Mouse (Mus musculus): Measurements from ENCODE around the gene Sytl1. TPM values are rescaled to one million over a fixed set of nuclear protein-coding genes. Genes with fewer than 3 reads are reported as not detected.

Sytl1 gene
- total RNA-seq, 2 experiments from 2014 or later = 0.96 to 1.4 TPM

GRCm38 (mm10) chr4:133218745-133219144, 44.2 kb downstream of the Sytl1 start:
- no peak for ATAC-seq (replicated peaks; ENCODE audit: low FRiP score, poor library complexity, severe bottlenecking)

- ATAC-seq (replicated peaks; ENCODE audit: low FRiP score, poor library complexity, severe bottlenecking) = peak; percentile 44
These were observed 45.3 kb downstream of the Sytl1 start for GRCm38 (mm10) chr4:133217641-133218040.

GRCm38 (mm10) chr4:133213661-133214060, 49.3 kb downstream of the Sytl1 start:
- no peak for ATAC-seq (replicated peaks; ENCODE audit: low FRiP score, poor library complexity, severe bottlenecking)

- ATAC-seq (replicated peaks; ENCODE audit: low FRiP score, poor library complexity, severe bottlenecking) = no peak
These were observed 49.7 kb downstream of the Sytl1 start for GRCm38 (mm10) chr4:133213268-133213590.

GRCm38 (mm10) chr4:133212562-133213267, 50.2 kb downstream of the Sytl1 start:
- ATAC-seq (replicated peaks; ENCODE audit: low FRiP score, poor library complexity, severe bottlenecking) = peak; percentile 44; the same call in 1 of the 2 replicates

GRCm38 (mm10) chr4:133211751-133212561, 51.0 kb downstream of the Sytl1 start, which contains the start of the genes Cd164l2 and Gpr3:
TSS of gene Cd164l2 (plus strand) at chr4:133212131.
TSS of gene Gpr3 (minus strand) at chr4:133212536.
- ATAC-seq (replicated peaks; ENCODE audit: low FRiP score, poor library complexity, severe bottlenecking) = no peak

GRCm38 (mm10) chr4:133210788-133211390, 52.0 kb downstream of the Sytl1 start:
- ATAC-seq (replicated peaks; ENCODE audit: low FRiP score, poor library complexity, severe bottlenecking) = no peak

- ATAC-seq (replicated peaks; ENCODE audit: low FRiP score, poor library complexity, severe bottlenecking) = no peak
These were observed 52.7 kb downstream of the Sytl1 start for GRCm38 (mm10) chr4:133210023-133210787.

GRCm38 (mm10) chr4:133209366-133209765, 53.5 kb downstream of the Sytl1 start:
- ATAC-seq (replicated peaks; ENCODE audit: low FRiP score, poor library complexity, severe bottlenecking) = peak; percentile 66

- ATAC-seq (replicated peaks; ENCODE audit: low FRiP score, poor library complexity, severe bottlenecking) = no peak
These were observed 58.5 kb downstream of the Sytl1 start for GRCm38 (mm10) chr4:133204379-133204778.

GRCm38 (mm10) chr4:133203591-133203990, 59.3 kb downstream of the Sytl1 start:
- ATAC-seq (replicated peaks; ENCODE audit: low FRiP score, poor library complexity, severe bottlenecking) = no peak

Other genes starting within 250 kb of the Sytl1 start
- 49.6 and 78.6 TPM in 2 replicates for gene Wasf2, start 132.6 kb downstream of the Sytl1 start, total RNA-seq (2015; ENCODE audit: low replicate concordance)
- gene Wasf2, start 132.6 kb downstream of the Sytl1 start, total RNA-seq (2017; ENCODE audit: low replicate concordance) = 40.3 and 58.8 TPM in 2 replicates
- not detected in 2 replicates for gene Cd164l2, start 51.0 kb downstream of the Sytl1 start, total RNA-seq (2015; ENCODE audit: low replicate concordance)
- not detected in 2 replicates for gene Cd164l2, start 51.0 kb downstream of the Sytl1 start, total RNA-seq (2017; ENCODE audit: low replicate concordance)
- gene Gpr3, start 50.6 kb downstream of the Sytl1 start, total RNA-seq (2015; ENCODE audit: low replicate concordance) = not detected in 2 replicates
- not detected in 2 replicates for gene Gpr3, start 50.6 kb downstream of the Sytl1 start, total RNA-seq (2017; ENCODE audit: low replicate concordance)
- gene Map3k6, start 22.3 kb downstream of the Sytl1 start, total RNA-seq (2015; ENCODE audit: low replicate concordance) = 0.96 and 4.6 TPM in 2 replicates
- gene Map3k6, start 22.3 kb downstream of the Sytl1 start, total RNA-seq (2017; ENCODE audit: low replicate concordance) = 0.42 TPM in 1 of 2 replicates, not detected in the other
- gene Tmem222, start 14.7 kb upstream of the Sytl1 start, total RNA-seq (2015; ENCODE audit: low replicate concordance) = 9.8 and 22.3 TPM in 2 replicates
- gene Tmem222, start 14.7 kb upstream of the Sytl1 start, total RNA-seq (2017; ENCODE audit: low replicate concordance) = 1.5 and 6.7 TPM in 2 replicates
- gene Wdtc1, start 90.4 kb upstream of the Sytl1 start, total RNA-seq (2015; ENCODE audit: low replicate concordance) = 8.6 and 9.6 TPM in 2 replicates
- 8.4 and 18.3 TPM in 2 replicates for gene Wdtc1, start 90.4 kb upstream of the Sytl1 start, total RNA-seq (2017; ENCODE audit: low replicate concordance)
- gene Slc9a1, start 106.6 kb upstream of the Sytl1 start, total RNA-seq (2015; ENCODE audit: low replicate concordance) = 6.5 and 9.8 TPM in 2 replicates
- gene Slc9a1, start 106.6 kb upstream of the Sytl1 start, total RNA-seq (2017; ENCODE audit: low replicate concordance) = 5.9 and 8.3 TPM in 2 replicates
- gene Tent5b, start 217.0 kb upstream of the Sytl1 start, total RNA-seq (2015; ENCODE audit: low replicate concordance) = not detected in 2 replicates
- not detected in 2 replicates for gene Tent5b, start 217.0 kb upstream of the Sytl1 start, total RNA-seq (2017; ENCODE audit: low replicate concordance)
- gene Trnp1, start 235.4 kb upstream of the Sytl1 start, total RNA-seq (2015; ENCODE audit: low replicate concordance) = not detected in 2 replicates
- gene Trnp1, start 235.4 kb upstream of the Sytl1 start, total RNA-seq (2017; ENCODE audit: low replicate concordance) = not detected in 2 replicates